Mouse (Mus musculus): ENCODE data around the gene Gpr152.

Gene Gpr152

DNA sequence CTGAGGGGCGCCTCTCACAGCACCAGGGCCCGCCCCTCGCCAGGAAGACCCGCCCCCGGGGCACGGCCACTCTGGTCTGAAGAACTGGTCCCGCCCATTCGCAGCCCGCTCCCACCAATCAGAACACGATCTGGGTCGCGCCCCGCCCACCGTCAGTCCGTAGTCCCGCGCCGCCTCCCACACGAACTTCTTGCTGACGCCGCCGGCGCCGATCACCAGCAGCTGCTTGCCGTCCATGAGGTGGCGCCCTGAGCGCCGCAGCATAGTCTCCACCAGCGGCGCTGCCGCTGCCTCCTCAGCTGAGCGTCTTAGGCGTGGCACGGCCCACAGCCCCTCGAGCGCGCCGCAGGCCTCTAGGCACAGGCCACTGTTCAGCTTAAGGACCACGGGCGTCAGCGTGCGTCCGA is 29.8 kb downstream of the Gpr152 start:
- CTCF ChIA-PET, result interaction anchor here (0.7 to 0.8 kb wide), 2 partner anchors 14 to 27 kb away, joined by 3 read pairs; no protein-coding TSS in a partner anchor

DNA sequence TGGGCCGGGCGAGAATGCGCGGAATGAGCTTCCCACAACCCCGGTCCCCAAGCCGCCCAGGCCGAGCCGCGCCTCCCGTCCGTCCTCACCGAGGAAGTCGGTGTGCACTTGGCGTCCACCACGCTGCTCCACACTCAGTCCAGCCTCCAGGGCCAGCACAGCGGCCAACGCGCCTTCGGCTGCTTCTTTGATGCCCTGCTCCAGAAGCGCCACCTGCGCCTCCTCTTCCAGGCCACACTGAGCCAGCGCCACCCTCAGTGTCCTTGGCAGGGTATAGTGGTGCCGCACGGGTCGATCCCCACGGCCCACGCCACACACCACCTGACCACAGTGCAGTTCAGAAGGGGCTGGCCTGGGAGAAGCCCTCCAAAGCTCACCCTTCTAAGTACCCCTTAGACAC is 30.2 kb downstream of the Gpr152 start:
- CTCF ChIA-PET, result no interaction called here

DNA sequence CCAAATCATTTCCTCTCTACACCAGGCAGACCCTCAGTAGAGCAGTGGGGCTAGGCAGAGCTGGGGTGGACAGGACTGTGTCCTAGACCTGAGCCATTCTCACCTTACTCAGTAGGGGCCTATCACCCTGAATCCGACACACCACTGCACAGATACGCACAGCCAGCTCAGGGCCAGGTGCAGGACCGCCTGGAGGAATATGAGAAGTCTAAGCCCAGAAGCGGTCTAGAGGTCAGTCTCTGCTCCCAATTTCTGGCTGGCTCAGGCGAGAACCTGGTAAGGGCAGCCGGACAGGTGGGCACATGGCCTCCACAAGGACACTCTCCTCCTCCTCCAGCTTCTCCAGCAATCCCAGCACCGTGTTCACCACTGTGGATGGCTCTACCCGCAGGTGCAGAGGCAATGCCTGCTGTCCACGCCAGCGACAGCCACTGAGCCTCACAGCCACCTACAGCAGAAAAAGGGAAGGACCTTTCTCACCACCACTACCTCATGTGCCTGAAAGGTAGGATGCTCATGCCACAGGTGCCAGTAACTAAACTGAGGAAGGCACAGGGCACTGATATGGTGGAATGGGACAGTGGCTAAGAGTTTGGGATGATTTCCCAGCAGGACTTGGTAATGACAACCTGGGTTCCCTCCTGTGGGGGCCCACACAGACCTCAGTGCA is 31.3 kb downstream of the Gpr152 start:
- CTCF ChIA-PET, result no interaction called here

DNA sequence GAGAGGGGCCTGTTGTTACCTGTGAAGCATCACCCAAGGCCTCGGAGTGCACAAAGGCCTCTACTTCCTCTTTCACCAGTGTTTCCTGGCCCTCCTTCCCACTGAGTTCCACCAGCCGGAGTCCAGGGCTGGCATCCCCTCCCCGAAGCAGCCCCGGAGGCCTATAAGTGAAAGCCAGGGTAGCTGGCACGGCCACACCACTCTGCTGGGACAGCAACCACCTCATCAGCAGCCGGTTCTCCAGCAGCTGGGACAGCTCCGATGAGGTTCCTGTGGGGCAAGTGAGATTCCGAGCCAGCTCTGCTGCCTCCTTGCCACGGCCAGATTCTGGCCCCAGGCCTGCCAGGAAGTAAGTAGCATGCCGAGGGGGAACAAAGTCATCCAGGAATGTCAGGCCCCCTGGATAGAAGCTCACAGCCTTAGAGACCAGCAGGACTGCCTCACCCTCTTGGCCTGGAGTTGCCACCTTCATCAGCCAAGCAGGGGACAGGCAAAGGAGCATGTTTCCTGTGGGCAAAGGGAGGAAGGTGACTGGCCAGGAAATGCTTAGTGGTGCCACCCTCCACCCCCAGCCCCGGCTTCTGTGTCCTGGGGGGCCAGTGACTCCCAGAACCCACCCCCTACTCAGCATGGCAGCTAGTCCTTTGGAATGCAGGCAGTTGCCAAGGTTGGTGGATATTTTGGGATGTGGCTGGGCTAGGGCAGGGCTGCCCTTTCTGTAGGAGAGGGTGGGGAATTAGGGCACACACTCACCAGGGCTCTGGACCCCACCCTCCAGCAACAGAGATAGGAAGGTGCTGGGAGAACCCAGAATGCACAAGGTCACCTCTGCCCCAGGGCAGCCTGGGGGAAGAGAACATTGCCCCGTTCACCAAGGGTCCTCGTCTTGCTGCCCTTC is 32.1 kb downstream of the Gpr152 start:
- CTCF ChIA-PET, result no interaction called here

DNA sequence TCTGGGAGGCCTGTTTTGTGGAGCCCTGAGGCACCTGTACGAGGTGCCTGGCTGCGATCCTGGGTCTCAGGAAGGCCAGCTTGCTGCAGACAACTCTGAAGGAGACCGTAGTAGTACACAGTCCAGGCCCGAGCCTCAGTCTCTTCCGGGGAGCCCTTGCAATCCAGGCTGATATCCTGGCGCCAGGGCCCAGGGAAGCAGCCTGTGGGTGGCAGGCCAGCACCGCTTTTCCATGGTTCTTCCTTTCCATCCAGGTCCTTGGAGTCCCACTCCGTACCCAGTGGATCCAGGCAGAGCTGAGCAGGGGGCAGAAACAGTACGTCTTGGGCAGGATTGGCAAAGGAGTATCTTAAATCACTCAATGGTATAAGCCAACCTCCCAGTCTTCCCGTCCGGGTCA is 33.3 kb downstream of the Gpr152 start:
- CTCF ChIA-PET, result no interaction called here

DNA sequence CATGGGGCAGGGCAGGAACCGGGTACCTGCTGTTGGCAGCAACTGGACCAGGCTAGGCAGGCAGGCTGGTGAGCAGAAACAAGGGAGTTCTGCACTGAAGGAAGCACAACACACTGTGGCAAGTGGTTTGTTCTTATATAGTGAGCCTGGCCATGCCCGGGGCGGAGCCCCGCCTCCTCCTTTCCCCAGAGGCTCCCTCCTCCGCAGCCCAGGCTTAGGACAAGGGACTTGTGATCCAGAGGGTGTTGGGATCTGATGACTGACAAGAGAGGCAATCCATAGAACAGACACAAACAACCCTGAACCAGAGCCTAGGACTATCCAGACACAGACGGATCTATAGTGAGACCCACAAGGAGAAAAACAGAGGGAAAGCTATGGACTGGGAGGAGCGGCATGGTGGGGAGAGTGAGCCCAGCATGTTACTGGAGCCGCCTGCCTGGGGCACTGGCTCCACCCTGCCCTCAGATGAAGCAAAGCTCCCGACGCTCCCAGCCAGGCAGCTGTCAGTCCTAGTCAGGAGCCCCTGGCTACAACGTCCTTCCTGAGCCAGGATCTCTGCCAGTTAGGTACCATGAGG is 35.9 kb downstream of the Gpr152 start, which contains the start of gene Carns1:
Gene Carns1, minus strand, starts transcription at position 112 of the 580 bp plus-strand sequence.
- CTCF ChIA-PET, result interaction anchor here (0.7 kb wide), 1 partner anchor 20 kb away, joined by 3 read pairs; no protein-coding TSS in a partner anchor

DNA sequence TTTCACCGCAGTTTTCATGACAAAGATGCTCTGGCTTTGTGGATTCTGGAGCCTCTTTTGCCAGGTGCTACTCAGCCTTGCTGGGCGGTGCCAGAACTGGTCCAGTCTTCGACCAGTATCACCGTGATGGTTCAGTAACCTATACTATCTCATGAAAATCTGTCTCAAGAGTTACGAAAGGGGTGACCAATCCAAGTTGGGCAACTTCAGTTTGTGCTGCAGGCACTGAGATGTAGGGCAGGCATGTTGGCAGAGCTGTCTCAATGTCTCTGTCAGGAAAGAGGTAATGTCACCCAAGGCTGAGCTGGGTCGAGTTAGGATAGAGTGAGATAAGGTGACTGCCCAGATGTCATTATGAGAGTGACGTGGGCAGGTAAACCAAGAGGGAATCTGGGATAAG is 40.8 kb downstream of the Gpr152 start:
- CTCF ChIA-PET, result no interaction called here

DNA sequence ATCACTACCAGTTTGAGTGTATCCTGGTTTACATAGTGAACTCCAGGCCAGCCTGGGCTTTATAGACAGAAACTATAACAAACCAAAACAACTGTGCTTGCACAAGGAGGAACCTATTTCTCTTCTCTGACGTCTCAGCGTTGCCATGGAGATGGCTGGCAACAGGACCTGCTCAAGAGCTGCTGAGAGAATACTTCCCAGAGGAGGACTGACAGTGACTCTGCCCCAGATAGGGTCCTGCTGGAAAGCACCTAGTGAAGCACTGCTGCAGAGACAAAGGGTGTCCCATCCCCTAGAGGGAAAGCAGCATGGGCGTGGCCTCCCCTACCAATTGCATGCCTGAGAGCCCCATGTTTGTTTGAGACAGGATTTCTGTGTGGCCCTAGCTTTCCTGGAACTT is 42.3 kb downstream of the Gpr152 start:
- CTCF ChIA-PET, result no interaction called here

DNA sequence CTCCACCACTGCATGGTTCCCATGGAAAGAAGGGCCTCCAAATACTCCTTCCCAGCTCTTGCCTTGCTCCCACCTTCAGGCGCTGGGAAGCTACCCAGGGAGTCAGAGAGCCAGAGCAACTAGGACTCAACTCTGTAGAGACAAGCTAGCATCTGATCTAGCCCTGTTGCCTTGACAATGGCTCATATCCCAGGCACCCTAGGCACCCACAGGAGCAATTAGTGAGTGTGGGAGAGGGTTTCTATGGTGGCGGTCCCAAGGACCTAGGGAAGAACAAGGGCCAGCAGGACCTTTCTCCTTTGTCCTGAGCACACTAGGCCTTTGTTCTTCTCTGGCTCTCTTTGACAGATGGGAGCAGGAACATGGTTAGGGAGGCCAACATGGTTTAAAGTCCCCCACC is 44.1 kb downstream of the Gpr152 start:
- CTCF ChIA-PET, result no interaction called here

DNA sequence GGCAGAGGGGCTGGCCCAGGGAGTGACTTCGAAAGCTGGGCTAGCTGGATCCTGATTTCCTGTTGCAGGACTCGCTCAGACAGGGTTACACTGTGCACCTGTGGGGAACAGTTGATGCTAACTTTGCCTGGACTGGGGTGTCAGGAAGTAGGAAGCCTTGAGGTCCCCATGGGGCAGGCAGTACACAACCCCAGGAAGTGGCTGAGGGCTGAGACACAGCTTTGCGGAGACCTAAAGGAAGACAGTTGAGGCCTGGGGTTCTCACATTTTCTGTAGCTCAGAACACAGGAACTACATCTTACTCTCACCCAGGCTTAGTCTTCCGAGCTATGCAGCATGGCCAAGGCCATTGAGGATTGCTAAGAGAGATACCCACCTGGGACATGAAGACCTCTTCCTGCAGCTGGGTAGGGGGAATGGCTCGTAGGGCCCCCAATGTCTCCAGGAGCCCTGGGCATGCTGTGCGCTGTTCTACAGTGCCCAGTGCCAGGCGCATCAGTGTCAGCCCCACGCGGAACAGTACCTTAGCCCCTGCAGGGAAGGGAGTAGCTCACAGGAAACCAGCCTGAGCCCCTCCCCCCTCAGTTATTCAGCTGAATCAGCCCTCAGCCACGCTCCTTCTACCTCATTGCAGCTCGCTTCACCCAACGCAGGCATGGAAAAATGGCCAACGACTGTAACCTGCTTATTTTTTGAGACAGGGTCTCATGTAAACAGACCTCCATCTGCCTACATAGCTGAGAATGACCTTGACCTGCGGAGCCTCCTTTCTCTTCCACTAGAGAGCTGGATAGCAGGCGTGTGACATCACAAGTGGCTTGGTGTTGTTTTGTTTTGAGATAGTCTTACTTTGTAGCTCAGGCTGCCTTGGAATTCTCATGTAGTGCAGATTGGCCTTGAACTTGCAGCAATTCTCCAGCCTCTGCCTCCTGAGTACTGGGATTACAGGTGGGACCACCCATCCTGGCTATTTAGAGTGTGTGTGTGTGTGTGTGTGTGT is 45.7 kb downstream of the Gpr152 start:
- CTCF ChIA-PET, result interaction anchor here (0.6 to 1.7 kb wide), 5 partner anchors 12 to 119 kb away, joined by 3 to 7 read pairs (median 3); no protein-coding TSS in a partner anchor

DNA sequence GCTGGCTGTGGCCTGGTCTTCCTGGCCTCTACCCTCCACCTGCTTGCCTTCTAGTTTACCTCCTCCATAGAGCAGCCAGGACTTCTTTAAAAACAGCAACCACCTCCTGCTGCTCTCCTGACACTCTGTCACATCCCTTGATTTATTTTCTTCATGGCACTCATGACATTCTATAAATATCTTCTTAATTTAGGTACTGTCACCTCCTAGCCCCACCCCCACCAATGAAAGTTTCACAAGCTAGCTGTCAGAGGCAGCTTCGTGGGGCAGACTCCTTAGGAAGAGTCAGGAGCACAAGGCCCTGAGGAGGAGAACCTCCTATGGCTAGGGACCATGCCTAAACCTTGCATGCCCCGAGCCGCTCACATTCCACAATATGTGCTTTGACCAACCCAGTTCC is 47.7 kb downstream of the Gpr152 start:
- CTCF ChIA-PET, result interaction anchor here (0.6 to 1.5 kb wide), 4 partner anchors 30 to 862 kb away, joined by 3 to 4 read pairs (median 4); no protein-coding TSS in a partner anchor

DNA sequence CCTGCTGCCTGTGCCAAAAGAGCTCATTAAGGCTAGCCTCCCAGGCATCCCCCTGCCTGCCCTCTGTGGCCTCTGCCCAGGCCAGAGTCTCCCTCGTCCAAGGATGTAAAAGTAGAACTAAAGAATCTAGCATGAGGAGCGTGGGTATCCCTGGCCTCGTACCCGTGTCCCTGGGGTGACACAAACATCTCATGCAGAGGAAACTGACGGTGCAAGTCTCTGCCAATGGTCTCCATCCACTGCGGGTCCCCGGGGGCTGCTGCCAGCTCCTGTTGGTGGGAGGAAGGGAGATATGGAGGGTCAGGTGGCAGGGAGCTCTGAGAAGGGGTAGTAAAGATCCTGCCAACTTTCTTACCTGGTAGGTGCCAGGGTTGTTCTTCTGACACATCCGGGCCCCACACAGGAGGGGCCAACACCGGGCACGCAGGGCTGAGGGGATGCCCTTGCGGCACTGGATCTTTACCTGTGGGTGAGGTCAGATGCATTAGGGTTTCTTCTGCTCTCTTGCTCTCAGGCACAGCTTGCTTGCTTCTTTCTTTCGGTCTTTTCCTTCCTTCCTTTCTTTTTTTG is 49.5 kb downstream of the Gpr152 start:
- CTCF ChIA-PET, result interaction anchor here (0.5 to 1.1 kb wide), 2 partner anchors 51 to 484 kb away, joined by 3 to 4 read pairs; no protein-coding TSS in a partner anchor

DNA sequence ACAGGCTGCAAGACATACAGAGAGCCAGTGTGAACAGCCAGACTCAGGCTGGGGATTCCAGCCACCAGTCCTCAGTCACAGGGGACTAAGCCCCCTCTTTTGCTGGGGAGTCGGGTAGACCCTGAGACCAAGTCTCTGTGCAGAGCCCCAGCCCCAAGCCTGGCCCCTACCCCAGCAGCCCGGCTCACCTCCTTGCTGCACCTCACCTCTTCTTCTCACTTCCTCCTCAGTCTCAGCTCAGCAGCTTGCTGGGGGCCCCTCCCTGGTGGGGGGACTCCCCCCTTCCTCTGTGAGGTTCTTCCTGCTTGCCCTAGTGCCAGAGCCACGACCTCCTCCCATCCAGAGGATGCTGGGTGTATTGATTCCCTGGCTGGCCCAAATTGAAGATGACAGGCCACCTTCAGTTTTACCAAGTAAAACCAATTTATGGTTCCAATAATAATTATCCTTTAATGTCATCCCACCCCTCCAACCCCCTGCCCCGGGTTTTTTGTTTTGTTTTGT is 51.3 kb downstream of the Gpr152 start, which contains the start of gene Tbc1d10c:
Gene Tbc1d10c, minus strand, starts transcription at position 454 of the 504 bp plus-strand sequence.
- CTCF ChIA-PET, result interaction anchor here (0.8 kb wide), 2 partner anchors 13 to 36 kb away, joined by 3 read pairs; no protein-coding TSS in a partner anchor

DNA sequence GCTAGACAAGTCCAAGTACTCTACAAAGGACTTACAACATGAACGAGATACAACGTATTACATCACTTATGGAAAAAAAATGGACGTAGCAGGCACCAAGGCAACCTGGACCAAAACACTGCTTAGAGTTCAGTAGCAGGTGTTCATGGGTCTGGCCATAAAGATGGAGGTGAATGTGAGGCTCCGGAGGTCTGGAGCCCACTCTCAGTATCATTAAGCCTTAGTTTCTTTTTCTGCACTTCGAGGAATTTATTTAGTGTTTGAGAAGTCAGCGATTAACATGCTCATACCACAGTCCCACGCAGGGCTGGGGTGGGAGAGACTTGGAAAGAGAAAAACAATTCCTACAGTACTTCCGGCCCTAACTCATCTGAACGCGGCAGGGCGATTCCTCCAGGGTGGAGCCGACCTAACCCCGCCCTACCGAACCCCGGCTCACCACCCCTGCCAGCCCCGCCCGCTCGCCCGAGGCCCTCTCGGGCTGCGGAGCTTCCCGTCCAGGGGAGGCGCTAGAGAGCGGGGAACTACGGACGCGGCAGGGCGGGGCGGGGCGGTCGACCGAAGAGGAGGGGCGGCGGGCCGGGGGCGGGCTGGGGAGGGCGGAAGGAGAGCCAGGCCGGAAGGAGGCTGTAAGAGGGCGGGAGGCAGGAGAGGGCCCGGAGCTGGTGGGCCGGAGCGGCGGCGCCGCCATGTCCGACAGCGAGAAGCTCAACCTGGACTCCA is 52.1 kb downstream of the Gpr152 start, which contains the start of gene Ppp1ca:
Gene Ppp1ca, plus strand, starts transcription at position 538 of the 723 bp plus-strand sequence.
- CTCF ChIA-PET, result interaction anchor here (0.6 to 1.1 kb wide), 4 partner anchors 15 to 144 kb away, joined by 3 to 14 read pairs (median 4); partner anchors contain the start of gene Ptprcap

DNA sequence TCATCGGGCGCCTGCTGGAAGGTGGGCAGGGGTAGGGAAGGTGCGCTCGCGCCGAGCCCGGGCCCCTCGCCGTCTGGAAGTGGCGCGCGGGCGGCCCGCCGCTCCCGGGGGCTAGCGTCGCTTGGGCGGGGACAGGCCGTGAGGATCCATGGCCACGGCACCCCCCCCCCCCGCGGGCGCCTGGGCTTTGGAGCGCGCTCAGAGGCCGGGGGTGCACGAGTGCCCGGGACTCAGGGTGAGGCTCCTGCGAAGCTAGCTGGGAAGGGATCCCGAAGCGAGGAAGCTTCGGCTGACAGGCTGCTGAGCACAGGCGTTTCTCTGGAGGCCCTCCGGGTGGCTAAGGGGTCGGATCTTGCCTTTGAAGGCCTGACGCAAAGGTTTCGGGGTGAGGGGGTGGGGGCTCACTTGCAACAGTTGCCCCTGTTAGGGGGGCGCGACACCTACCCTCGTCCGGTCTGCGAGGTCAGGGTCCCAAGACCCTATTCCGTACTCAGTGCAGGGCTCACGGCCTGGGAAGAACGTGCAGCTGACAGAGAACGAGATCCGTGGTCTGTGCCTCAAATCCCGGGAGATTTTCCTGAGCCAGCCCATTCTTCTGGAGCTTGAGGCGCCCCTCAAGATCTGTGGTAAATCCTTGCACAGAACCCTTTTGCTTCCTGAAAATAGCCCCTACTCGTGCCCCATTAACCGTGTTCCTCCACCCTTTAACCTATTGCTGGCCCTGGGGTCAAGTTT is 52.8 kb downstream of the Gpr152 start:
- CTCF ChIA-PET, result interaction anchor here (0.6 to 1.1 kb wide), 3 partner anchors 15 to 143 kb away, joined by 3 to 14 read pairs (median 5); partner anchors contain the start of gene Ptprcap

DNA sequence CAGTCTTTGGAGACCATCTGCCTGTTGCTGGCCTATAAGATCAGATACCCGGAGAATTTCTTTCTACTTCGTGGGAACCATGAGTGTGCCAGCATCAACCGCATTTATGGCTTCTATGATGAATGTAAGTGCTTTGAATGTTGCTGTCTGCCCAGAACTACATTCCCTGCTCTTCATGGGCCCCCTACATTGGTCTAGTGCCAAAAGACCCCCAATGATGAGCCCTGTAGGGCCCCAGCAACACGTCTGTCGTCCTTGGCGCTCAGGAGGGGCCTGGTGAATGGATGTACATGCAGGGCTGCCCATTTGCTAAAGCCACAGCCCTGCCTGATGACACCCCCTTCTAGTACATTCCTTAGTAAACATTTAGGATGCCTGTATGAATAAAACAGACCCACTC is 53.5 kb downstream of the Gpr152 start:
- CTCF ChIA-PET, result no interaction called here

DNA sequence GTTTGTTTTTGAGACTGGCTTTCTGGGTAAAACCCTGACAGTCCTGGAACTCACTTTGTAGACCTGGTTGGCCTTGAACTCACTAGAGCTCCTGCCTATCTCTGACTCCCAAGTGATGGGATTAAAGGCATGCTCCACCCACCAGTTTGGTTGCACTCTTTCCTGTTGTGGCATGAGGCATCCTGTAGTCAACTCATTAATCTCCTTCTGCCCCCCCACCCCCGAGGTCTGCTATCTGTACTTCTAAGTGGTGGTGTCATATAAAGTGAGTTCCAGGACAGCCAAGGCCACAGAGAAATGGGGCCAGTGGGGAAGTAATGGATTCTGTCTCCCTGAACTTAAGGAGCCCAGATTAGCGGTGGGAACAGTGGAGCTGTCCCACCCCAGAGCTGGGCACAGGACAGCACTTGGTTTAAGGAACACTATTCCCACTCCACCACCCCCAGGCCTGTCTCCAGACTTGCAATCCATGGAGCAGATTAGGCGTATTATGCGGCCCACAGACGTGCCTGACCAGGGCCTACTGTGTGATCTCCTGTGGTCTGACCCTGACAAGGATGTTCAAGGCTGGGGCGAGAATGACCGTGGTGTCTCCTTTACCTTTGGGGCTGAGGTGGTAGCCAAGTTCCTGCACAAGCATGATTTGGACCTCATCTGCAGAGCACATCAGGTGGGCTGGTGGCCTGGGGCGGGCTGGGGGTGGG is 54.6 kb downstream of the Gpr152 start:
- CTCF ChIA-PET, result no interaction called here

Measured in spleen, embryonic (tissue).